Mouse (Mus musculus): ENCODE results near the gene Orai3.

DNA sequence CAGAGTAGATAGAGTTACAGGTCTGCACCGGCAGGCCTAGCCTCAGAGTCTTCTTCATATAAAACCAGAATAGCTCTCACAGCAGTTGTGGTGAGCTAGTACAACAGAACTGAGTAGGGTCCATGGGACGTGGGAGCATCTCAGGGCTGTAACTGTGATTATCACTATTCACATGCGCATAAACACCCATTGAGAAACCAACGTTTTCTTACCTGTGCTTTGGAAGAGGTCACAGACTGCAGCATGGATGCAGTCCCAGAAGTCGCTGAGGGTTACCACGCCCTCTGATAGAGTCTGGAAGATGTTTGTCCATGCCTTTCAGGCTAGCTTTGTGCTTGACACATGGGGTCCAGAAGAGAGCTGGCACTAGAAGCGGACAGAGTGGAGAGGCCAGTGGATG lies 15.9 kb upstream of the Orai3 start:
- TF ChIP-seq ZNF384 (IDR thresholded peaks at IDR 0.05; ENCODE audit: low read depth, low read length) (no peak), EP300 (IDR thresholded peaks at IDR 0.05; ENCODE audit: low read length) (no peak), POLR2A (IDR thresholded peaks at IDR 0.05; ENCODE audit: low read depth, low read length) (no peak), SMC3 (IDR thresholded peaks at IDR 0.05; ENCODE audit: low read depth, low read length) (no peak), CTCF (conservative IDR thresholded peaks at IDR 0.05 in 1 of 2, IDR thresholded peaks at IDR 0.05 in 1 of 2; ENCODE audit: low read depth in 2 of 2, low read length in 2 of 2) (no peak), RAD21 (IDR thresholded peaks at IDR 0.05; ENCODE audit: low read depth, low read length) (no peak), TCF12 (IDR thresholded peaks at IDR 0.05; ENCODE audit: low read depth, low read length) (no peak), POLR2AphosphoS2 (IDR thresholded peaks at IDR 0.05; ENCODE audit: low read depth, low read length) (no peak), GABPA (IDR thresholded peaks at IDR 0.05; ENCODE audit: insufficient replicate concordance, low read depth, low read length) (no peak), MAX (IDR thresholded peaks at IDR 0.05; ENCODE audit: low read length) (no peak), ZKSCAN1 (IDR thresholded peaks at IDR 0.05; ENCODE audit: borderline replicate concordance, low read depth, low read length) (no peak), MAFK (IDR thresholded peaks at IDR 0.05; ENCODE audit: insufficient replicate concordance, low read length) (no peak)

All from CH12.LX (cell line).